Mouse (Mus musculus): Measurements from ENCODE around the gene Ccdc36. TPM values are rescaled to one million over a fixed set of nuclear protein-coding genes. Genes with fewer than 3 reads are reported as not detected.

Ccdc36 gene
- total RNA-seq (2015) (0.20 and 0.49 TPM in 2 replicates), total RNA-seq (2017) (0.54 and 0.74 TPM in 2 replicates)

DNA sequence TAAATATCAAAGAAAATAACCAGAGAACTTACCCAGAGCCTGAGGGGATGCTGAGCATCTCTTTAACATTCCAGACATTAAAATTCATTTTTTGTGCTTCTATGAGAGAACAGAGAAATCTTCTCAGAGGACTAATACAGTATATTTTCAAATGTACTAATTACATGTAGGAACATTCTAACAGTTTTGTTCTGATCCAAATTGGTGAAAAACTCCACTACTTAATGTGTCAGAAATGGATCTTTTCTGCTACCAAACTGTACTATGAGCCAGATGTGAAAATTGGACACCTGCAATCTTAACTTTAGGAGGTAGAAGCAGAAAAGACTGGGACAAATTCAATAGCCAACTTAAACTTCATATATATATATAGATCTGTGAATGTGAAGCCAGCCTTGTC is at the start of gene Ccdc36:
Ccdc36 (minus strand) TSS at position 101 of the 400 bp plus-strand sequence.
- no peak for ATAC-seq (replicated peaks; ENCODE audit: poor library complexity)

DNA sequence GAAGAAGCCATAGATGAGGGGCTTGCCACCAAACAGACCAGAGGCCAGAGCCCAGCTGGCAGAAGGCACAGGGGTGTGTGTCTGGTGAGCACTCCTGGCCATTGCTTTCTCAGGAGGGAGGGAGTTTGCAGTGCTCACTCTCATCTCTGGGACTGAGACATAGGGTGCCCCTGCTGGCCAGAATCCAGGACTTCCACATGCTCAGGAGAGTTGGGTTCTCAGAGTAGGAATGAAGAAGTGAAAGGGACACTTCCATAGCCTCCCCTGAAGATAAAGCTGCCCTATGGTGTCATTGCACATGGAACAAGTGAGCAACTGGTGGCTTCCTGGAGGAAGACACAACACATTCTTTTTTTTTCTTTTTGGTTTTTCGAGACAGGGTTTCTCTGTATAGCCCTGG is 46.2 kb upstream of the Ccdc36 start:
- peak; percentile 80 for ATAC-seq (replicated peaks; ENCODE audit: poor library complexity)

DNA sequence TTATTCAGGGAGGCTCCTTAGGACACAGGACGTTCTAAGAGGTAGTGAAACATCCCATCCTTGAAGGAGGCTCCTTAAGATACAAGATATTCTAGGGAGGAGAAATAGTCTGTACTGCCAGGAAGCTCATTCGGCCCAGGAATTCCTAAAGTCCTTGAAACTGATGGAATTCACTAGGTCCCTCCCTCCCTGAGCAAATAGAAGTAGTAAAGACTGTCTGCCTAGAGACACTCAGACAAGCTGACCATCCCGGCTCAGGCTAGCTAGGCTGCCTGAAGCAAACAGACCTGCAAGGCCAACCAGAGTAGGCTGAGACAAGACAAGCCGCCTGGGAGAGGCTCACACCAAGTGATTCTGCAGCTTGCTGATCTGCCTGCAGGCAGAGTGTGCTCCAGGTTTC is 41.6 kb upstream of the Ccdc36 start:
- no peak for ATAC-seq (replicated peaks; ENCODE audit: poor library complexity)

DNA sequence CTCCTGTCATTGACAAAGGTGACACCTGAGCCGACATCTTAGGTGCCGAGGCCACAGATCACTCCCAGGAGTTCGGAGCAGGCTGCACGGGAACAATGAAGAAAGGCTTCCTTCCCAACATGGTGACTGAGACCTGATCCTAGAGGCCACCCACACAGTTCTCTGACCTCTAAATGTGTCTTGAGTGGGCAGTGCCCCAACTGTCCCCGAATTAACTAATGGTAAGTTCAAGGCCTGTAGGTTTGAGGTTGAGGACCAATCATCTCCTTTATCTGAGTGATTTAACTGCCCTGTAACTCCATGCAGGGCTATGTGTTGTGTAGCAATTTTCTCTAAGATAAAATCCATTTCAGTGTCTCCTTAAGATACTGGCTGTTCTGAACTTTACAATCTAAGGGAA is 41.1 kb upstream of the Ccdc36 start:
- no peak for ATAC-seq (replicated peaks; ENCODE audit: poor library complexity)

DNA sequence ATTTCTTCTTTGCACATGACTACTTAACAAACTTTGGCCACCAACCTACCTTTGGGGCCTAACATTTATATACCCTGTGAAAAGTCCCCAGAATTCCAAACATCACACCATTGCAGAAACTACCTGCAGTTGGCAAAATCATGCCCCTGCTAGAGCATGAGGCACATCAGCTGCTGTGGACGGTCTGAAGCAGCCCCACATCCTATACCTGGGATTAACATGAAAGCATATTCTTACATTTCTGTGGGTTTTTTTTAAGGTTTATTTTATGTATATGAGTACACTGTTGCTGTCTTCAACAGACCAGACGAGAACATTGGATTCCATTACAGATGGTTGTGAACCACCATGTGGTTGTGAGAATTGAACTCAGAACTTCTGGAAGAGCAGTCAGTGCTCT is 37.9 kb upstream of the Ccdc36 start:
- ATAC-seq (replicated peaks; ENCODE audit: poor library complexity): no peak

DNA sequence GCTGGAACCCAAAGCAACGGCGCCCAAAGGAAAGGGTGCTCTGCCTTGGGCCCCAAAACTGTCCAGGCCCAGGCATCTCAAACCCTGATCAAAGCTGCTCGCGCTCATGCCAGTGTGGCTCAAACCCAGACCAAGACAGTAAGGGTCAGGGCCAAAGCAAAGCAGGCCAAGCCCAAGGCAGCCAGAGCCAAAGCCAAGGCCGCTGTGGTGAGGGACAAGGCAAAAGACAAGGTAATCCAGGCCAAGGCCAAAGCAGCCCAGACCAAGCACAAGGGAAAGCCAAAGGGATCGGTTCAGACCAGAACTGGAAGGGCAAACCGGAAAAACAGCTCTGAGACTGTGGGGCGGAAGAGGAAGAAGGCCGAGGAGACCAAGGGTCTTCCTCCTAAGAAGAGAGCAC is 35.4 kb upstream of the Ccdc36 start:
- no peak for ATAC-seq (replicated peaks; ENCODE audit: poor library complexity)

DNA sequence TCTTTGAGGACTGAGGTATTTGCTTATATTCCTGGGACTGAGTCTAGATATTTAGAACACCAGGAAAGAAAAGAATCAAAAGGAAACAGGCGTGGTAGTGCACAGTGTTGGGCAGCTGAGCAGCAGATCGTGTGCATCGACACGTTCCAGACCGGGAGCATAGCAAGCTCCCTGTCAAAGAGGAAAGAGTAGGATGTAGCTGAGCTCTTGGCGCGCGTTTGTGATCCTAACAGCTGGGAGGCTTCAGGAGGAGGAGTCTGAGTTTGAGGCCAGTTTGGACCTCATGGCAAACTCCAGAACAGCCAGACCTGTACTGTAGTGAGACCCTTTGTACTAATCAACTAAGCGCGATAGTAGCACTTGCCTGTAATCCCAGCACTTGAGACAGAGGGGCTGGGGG is 33.9 kb upstream of the Ccdc36 start:
- ATAC-seq (replicated peaks; ENCODE audit: poor library complexity): no peak

GRCm38 (mm10) chr9:108461675-108462074 is 33.4 kb upstream of the Ccdc36 start:
- no peak for ATAC-seq (replicated peaks; ENCODE audit: poor library complexity)

- no peak for ATAC-seq (replicated peaks; ENCODE audit: poor library complexity)
These were observed 32.9 kb upstream of the Ccdc36 start, which contains the start of gene Klhdc8b for GRCm38 (mm10) chr9:108461181-108461631. Gene Klhdc8b (minus strand): TSS chr9:108461581.

GRCm38 (mm10) chr9:108460319-108461178 is 32.3 kb upstream of the Ccdc36 start, which contains the start of gene Ccdc71:
Gene Ccdc71 (plus strand): TSS chr9:108460527.
- ATAC-seq (replicated peaks; ENCODE audit: poor library complexity): peak; percentile 97

DNA sequence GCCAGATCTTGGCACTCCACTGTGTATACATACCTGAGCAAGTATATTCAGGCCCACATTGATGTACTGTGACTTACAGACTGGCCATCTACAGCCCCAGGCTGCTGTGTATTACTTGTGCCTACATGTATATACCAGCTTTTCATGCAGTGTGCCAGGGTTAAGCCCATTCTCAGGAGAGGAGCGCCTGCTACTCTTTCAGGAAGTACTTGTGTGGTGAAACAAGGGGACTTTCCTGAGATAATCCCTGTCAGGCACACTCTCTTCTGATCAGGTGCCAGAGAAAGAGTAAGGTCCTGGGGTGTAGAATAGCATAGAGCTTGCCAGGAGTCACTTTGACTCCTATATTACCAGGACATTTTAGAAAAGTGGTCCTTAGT is 31.6 kb upstream of the Ccdc36 start:
- peak; percentile 4; the same call in 1 of the 2 replicates for ATAC-seq (replicated peaks; ENCODE audit: poor library complexity)

DNA sequence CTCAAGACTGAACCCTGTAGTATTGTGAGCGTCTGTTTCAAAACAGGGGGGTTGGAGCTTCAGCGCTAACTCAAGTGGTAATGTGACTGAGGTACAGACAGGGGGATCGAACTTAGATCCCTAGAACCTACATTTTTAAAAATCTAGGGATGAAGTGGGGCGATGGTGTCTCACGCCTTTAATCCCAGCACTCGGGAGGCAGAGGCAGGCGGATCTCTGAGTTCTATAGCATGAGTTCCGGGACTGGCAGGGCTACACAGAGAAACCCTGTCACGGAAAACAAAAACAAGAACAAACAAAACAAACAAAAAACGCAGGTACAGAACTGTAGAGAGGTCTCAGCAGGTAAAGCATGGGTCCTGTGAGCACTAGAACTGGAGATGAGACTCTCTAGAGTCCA is 28.7 kb upstream of the Ccdc36 start:
- no peak for ATAC-seq (replicated peaks; ENCODE audit: poor library complexity)

- no peak for ATAC-seq (replicated peaks; ENCODE audit: poor library complexity)
These were observed 27.7 kb upstream of the Ccdc36 start for GRCm38 (mm10) chr9:108455747-108456571.

DNA sequence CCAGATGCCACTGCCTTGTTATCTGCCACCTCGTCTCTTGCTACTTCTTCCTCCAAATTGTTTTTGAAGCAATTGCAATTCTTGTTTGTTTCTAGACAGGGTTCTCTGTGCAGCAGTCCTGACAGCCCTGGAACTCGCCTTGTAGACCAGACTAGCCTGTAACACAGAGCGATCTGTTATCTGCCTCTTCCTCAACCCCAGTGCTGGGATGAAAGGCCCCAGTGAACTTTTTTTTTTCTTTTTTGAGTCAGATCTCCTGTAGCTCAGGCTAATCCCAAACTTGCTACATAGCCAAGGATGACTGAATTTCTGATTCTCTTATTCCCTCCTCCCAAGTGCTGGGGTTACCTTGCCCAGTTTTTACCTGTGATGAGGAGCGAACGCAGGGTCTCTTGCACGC is 26.1 kb upstream of the Ccdc36 start:
- ATAC-seq (replicated peaks; ENCODE audit: poor library complexity): no peak

DNA sequence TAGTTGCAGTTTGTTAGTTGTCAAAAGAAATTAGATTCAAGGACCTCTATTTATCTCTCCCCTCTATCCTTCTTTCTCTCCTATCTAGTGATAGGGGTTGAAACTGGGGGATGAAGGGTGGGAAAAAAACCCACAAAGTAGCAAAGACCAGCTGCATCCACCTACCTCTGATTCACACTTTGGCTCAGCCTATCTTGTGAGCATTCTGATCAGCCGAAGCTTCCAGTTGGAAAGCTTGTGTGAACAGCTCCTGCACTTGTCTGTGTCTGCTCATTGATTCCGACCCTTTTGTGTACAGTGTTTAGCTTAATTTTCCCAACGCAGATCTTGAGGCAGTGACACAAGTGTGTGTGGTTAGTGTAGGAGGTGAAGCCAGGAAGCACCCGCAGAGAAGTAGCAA is 25.2 kb upstream of the Ccdc36 start:
- no peak for ATAC-seq (replicated peaks; ENCODE audit: poor library complexity)

GRCm38 (mm10) chr9:108452911-108453310 is 24.6 kb upstream of the Ccdc36 start:
- ATAC-seq (replicated peaks; ENCODE audit: poor library complexity): 0 out of 2 replicates have a peak, but pooled peaks have one; percentile 20

DNA sequence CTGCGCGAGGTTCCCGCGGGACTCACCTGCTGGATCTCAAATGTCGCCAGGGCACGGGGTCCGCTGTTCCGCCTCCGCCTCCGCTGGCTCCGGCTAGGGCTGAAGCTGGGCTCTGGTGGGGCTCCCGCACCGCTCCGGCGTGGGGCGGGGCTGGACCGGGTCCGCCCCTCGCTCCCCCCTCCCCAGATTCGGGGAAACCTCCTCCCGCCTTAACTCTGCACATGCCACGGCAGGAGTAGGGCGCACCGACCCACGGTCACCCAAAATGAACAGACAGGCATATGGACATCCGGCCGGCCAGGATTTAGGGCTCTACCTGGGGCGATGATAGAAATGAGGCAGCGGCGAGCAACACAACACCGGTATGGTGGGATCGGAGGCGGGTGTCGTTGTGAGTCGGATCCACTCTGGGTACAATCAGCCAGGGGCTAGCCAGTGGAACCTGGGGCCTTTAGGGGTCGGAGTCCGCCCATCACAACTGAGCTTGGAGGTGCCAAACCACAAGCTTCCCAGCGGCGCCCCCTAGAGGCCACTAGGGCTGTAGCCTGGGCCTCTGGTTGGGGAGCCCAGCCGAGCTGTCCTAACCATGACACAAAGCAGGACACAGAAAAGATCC is 24.1 kb upstream of the Ccdc36 start:
- ATAC-seq (replicated peaks; ENCODE audit: poor library complexity): peak; percentile 72

DNA sequence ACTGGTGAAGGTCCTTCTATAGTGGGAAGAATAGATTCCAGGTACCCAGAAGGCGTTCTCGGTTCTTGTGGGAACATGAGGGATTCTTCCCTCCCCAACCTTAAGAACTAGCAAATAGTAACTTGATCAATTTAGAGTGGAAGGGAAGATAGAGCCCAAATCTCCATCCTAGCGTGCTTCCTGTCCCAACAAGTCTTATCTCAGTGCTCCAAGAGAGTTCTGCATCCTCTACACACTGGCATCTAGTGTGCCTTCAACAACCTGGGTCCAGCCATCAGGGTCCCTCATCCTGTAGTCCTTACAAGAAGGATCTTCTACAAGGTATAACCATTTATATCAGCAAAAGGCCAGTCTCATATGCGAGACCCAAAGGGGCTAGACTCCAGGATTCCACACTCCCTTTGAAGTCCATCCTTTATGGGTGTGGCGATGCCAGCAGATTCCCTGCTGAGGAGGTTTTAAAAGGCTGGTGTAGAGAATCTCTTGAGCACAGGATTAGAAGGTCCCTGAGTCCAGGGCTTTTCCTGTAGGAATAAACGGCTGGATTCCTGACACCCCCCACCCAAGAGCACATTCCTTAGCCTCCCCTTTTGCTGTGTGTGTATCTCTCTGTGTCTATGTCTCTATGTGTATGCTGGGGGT is 23.4 kb upstream of the Ccdc36 start:
- ATAC-seq (replicated peaks; ENCODE audit: poor library complexity): no peak

GRCm38 (mm10) chr9:108451170-108451493 is 22.8 kb upstream of the Ccdc36 start:
- ATAC-seq (replicated peaks; ENCODE audit: poor library complexity): no peak; the same call in 1 of the 2 replicates

DNA sequence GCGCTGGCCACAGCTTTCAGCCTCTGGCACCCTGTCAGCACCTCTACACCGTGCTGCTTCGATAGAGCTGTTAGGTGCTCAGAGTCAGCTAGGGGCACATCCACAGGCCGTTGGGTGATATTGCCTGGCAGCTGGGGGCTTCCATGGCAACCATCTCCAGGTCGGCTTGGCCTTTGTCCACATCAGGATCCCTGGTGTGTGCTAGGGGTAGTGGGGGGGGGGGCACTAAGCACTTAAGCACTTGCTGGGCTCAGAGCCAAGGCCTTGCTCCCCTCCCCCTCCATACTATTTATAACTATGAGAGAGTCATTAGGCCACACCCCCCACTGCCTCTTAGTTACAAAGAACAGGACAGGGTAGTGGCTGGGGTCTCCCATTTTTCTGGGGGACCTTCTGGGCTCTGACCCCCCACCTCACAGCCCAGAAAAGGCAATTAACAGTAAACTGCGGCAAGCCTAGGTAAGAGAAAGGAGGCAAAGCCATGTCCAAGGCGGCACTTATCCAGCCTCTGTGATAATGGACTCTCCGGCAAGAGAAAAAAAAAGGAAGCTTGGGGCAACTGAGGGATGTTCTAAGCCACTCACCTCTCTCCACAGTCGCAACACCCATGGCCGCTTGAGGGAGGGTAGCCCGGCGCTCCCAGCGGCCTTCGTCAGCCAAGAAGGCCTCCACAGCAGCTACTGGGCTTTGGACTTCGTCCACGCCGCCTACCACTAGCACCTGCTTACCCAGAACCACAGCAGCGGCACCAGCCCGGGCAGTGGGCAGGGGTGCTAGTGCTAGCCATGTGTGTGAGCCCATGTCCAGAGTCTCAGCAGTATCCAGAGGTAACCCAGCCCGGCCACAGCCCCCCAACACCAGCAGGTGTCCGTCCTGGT is 22.2 kb upstream of the Ccdc36 start:
- ATAC-seq (replicated peaks; ENCODE audit: poor library complexity): peak; percentile 38

Data from megakaryocyte progenitor cell, adult 5-6 weeks (primary cell).